Mouse (Mus musculus) layer of hippocampus, adult 18-20 months (tissue): ENCODE data around the gene Zfp444. TPM values are rescaled to one million over a fixed set of nuclear protein-coding genes. Genes with fewer than 3 reads are reported as not detected.
"Not testable (repeated sequence)": the region's sequence is repeated elsewhere in the genome, so short reads cannot be mapped to it uniquely, and the experiment has no call there.

Source experiments
- DNase-seq, 2 experiments: peaks; one replicate each; pipeline ENCODE4 v3.0.0; 2022; ENCODE audit warnings: low spot score in 2 of 2
- total RNA-seq, 2 experiments: library from RNA; stranded (reverse); gene quantifications; 2 replicates each; pipeline ENCODE4 v1.2.3; 2021

The Zfp444 gene
- total RNA-seq, 2 experiments from 2014 or later = 45.8 to 61.9 TPM

- no peak for DNase-seq
Observed at GRCm38 (mm10) chr7:6204200-6204599, 32.2 kb downstream of the Zfp444 start.

- no peak for DNase-seq
Observed at GRCm38 (mm10) chr7:6213144-6213543, 41.1 kb downstream of the Zfp444 start.

- DNase-seq = not testable (repeated sequence)
Observed at GRCm38 (mm10) chr7:6214691-6215090, 42.7 kb downstream of the Zfp444 start.

GRCm38 (mm10) chr7:6220147-6220546 lies 48.1 kb downstream of the Zfp444 start:
- DNase-seq = no peak

DNA sequence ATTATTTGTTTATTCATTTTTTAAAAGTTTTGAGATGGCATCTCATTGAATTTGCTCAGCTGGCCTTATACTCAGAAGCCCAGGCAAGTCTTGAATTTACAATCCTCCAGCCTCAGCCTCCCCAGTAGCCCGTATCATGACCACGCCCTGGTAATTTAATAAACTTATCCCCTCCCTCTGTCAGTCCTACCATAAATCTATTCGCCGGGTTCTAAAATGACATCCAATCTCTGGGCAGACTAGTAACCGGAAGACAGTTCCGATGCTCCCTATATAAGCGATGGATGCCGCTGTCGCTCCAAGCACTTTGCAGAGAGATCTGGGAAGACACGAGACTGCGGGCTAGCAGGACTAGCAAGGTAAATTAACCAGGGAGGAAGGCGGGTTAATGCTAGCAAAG lies 50.0 kb downstream of the Zfp444 start, which contains the start of gene Zscan5b:
Gene Zscan5b, plus strand, starts transcription at position 301 of the 400 bp plus-strand sequence.
- no peak for DNase-seq

- peak; percentile 1 to 43 for DNase-seq
Observed at GRCm38 (mm10) chr7:6228491-6228890, 56.5 kb downstream of the Zfp444 start.

DNA sequence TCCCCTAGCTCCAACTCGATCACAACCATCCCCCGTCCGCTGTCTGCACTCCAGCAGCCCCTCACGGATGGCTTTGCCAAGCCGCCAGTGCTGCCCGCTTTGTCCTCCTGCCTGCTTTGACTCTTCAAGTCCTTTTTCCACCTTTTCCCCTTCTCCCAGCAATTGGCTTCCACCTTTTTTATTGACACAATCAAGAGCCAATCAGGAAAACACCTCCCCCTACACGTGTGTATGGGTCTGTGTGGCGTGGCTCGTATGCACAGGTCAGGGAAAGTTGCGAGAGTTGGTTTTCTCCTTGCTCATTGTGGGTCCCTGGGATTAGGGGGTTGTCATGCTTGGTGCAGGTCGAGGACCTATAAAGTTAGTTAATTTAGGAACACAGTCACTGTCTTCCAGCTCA lies 67.8 kb downstream of the Zfp444 start:
- DNase-seq = peak in 1 of 2 experiments; percentile 14

DNA sequence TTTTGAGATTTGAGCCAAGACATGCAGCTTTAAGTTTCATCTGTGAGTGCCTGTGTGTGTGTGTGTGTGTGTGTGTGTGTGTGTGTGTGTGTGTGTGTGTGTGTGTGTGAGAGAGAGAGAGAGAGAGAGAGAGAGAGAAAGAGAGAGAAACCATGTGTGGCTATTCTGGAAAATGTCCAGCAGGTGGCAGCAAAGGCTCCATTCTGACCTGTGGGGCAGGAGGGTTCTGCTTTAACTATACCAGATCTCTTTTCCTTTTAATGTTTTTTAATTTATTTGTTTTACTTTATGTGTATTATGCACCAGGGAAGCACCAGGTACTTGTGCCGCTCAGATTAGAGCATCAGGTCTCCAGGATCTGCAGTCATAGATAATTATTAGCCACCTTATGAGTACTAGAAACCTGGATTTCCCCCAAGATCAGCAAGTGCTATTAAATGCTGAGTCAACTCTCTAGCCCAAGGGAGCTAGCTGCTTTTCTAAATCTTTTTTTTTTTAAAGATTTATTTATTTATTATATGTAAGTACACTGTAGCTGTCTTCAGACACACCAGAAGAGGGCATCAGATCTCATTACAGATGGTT lies 68.9 kb downstream of the Zfp444 start:
- DNase-seq = peak in 1 of 2 experiments; percentile 47

Other genes starting within 250 kb of the Zfp444 start
- gene Vmn1r65, start 161.2 kb upstream of the Zfp444 start, total RNA-seq = not detected
- gene Nlrp4c, start 127.1 kb upstream of the Zfp444 start, total RNA-seq = not detected
- 10 to 100 TPM; 27.5 to 28.5 TPM for gene Zfp787, start 16.2 kb upstream of the Zfp444 start, total RNA-seq
- gene Galp, start 24.9 kb downstream of the Zfp444 start, total RNA-seq = not detected
- not detected for gene Zscan5b, start 50.1 kb downstream of the Zfp444 start, total RNA-seq
- gene Epp13, start 80.5 kb downstream of the Zfp444 start, total RNA-seq = not detected
- 10 to 100 TPM; 17.0 to 19.5 TPM for gene Zfp667, start 114.4 kb downstream of the Zfp444 start, total RNA-seq
- gene Zfp583, start 159.1 kb downstream of the Zfp444 start, total RNA-seq = 10 to 100 TPM in 1 of 2 experiments, 1 to 10 TPM in 1; 9.8 to 10.1 TPM
- 1 to 10 TPM; 6.2 to 6.3 TPM for gene Gm3854, start 171.5 kb downstream of the Zfp444 start, total RNA-seq
- gene Zfp78, start 191.1 kb downstream of the Zfp444 start, total RNA-seq = 1 to 10 TPM; 4.8 to 6.9 TPM
- gene Zfp28, start 211.1 kb downstream of the Zfp444 start, total RNA-seq = 1 to 10 TPM; 7.5 to 8.6 TPM
- 10 to 100 TPM; 20.3 to 21.6 TPM for gene Smim17, start 226.5 kb downstream of the Zfp444 start, total RNA-seq
- under 1 TPM; 0.42 to 0.61 TPM for gene Gm20715, start 238.1 kb downstream of the Zfp444 start, total RNA-seq